ENCODE assay signal across 19 mouse cellular contexts in the genomic region with DNA sequence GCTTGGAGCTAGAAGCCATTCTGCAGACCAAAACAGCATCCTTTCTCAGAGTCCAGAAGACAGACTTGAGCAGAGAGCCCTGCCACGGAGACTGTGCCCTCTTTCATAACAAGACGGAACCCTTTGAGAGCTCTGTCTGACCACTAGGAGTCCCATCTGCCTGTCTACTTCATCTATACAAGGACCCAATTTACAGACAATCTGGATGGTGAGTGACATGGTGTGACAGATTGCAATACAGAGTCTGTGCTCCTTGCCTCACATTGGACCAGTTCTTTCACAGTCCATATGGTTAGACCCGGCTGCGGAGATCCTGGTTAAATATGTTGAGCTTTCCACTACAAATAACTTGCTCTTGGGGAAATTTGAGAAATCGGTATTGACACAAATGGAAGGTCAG.
A peak's percentile ranks its signal among the peaks of the same experiment; 100 is the strongest.
DNase-seq lines count a peak whose midpoint lies in the region; ATAC-seq and TF ChIP-seq lines count a peak whose summit lies in the region.
"Had no signal": no experiment of that assay in that cellular context is flagged by ENCODE, and none has a peak within 500 bp of the region (broad histone marks: within the 10 kb centered on the region; RNA-seq: fewer than 3 reads in every experiment).

No protein-coding gene starts in this region.

- WGBS in forebrain, postnatal 0 days = 52% methylated on average over 5 of the region's 5 CpGs
- WGBS in liver, embryonic 11.5 days = 83% methylated on average over 5 of the region's 5 CpGs

- H3K4me2 ChIP-seq in forebrain, postnatal 0 days (ENCODE audit: low read depth) = no peak overlapping the region
- H3K4me2 ChIP-seq in liver, embryonic 11.5 days = no peak overlapping the region
- H3K4me2 ChIP-seq: heart, embryonic 11.5 days; hindbrain, embryonic 15.5 days; limb, embryonic 13.5 days; midbrain, embryonic 11.5 days; neural tube, embryonic 13.5 days had no signal

- H3K36me3 ChIP-seq in ES-E14 (ENCODE audit: control insufficient read depth, insufficient read depth, low read length, poor library complexity, severe bottlenecking) = no peaks in the 10 kb centered on the region
- H3K36me3 ChIP-seq in forebrain, postnatal 0 days (ENCODE audit: insufficient read depth) = no peaks in the 10 kb centered on the region
- H3K36me3 ChIP-seq in liver, embryonic 11.5 days (ENCODE audit: control insufficient read depth, insufficient read depth, low read length) = no peaks in the 10 kb centered on the region
- H3K36me3 ChIP-seq: hindbrain, embryonic 15.5 days; limb, embryonic 13.5 days; neural tube, embryonic 13.5 days had no signal

- no peaks in the 10 kb centered on the region for H3K27me3 ChIP-seq in forebrain, postnatal 0 days (ENCODE audit: insufficient read depth, low read length)
- H3K27me3 ChIP-seq in liver, embryonic 11.5 days (replicated peaks; ENCODE audit: control insufficient read depth, insufficient read depth, low read length) = no peaks in the 10 kb centered on the region
- H3K27me3 ChIP-seq: hindbrain, embryonic 15.5 days; limb, embryonic 13.5 days; neural tube, embryonic 13.5 days had no signal

- TF ChIP-seq CTCF in forebrain, postnatal 0 days (IDR thresholded peaks at IDR 0.05; ENCODE audit: low read depth) = peak; percentile 43

- H3K27ac ChIP-seq in ES-E14 (ENCODE audit: insufficient read depth, low read depth, low read length, poor library complexity, severe bottlenecking) = 0 out of 2 replicates have a peak overlapping the region, but pooled peaks have one; percentile 7
- no peak overlapping the region for H3K27ac ChIP-seq in forebrain, postnatal 0 days (ENCODE audit: low read depth, low read length)
- no peak overlapping the region for H3K27ac ChIP-seq in liver, embryonic 11.5 days (ENCODE audit: low read depth, low read length)
- H3K27ac ChIP-seq: hindbrain, embryonic 15.5 days; kidney, postnatal 0 days; limb, embryonic 13.5 days; liver, embryonic 14.5 days; neural tube, embryonic 13.5 days had no signal

- DNase-seq in cerebellum, postnatal 10 days = peak; percentile 19 to 25
- DNase-seq in cerebellum, postnatal 25 days = no peak
- peak; percentile 13 for DNase-seq in layer of hippocampus, adult 11-12 months (ENCODE audit: low spot score)
- DNase-seq in layer of hippocampus, postnatal 25 days (ENCODE audit: extremely low spot score in 1 of 2, low spot score in 1 of 2) = no peak
- DNase-seq in ES-E14 (ENCODE audit: low read depth, low spot score) = no peak
- peak; percentile 36 for DNase-seq in forebrain, postnatal 0 days
- DNase-seq in kidney, adult 11 months = no peak
- DNase-seq in liver, embryonic 11.5 days (ENCODE audit: low spot score) = no peak
- DNase-seq: cerebellum, postnatal 36 days; heart, postnatal 36 days; thymus, postnatal 4 days had no signal

- no peaks in the 10 kb centered on the region for H3K4me1 ChIP-seq in ES-E14 (ENCODE audit: control insufficient read depth in 2 of 2, insufficient read depth in 2 of 2, low read length in 2 of 2, poor library complexity in 1 of 2)
- H3K4me1 ChIP-seq in forebrain, postnatal 0 days (ENCODE audit: insufficient read depth) = no peaks in the 10 kb centered on the region
- no peaks in the 10 kb centered on the region for H3K4me1 ChIP-seq in liver, embryonic 11.5 days (replicated peaks; ENCODE audit: control insufficient read depth, insufficient read depth, low read length)
- H3K4me1 ChIP-seq: hindbrain, embryonic 15.5 days; limb, embryonic 13.5 days; neural tube, embryonic 13.5 days had no signal

- H3K9me3 ChIP-seq in ES-E14 (ENCODE audit: control insufficient read depth, insufficient read depth, low read depth, low read length) = no peaks in the 10 kb centered on the region
- no peaks in the 10 kb centered on the region for H3K9me3 ChIP-seq in forebrain, postnatal 0 days (ENCODE audit: low read length)
- H3K9me3 ChIP-seq in liver, embryonic 11.5 days (ENCODE audit: control insufficient read depth, low read length) = no peaks in the 10 kb centered on the region
- H3K9me3 ChIP-seq: hindbrain, embryonic 15.5 days; limb, embryonic 13.5 days; neural tube, embryonic 13.5 days had no signal

- no peak overlapping the region for H3K9ac ChIP-seq in ES-E14 (ENCODE audit: insufficient read depth, low read depth, low read length, poor library complexity, severe bottlenecking)
- H3K9ac ChIP-seq in forebrain, postnatal 0 days = no peak overlapping the region
- H3K9ac ChIP-seq in liver, embryonic 11.5 days (ENCODE audit: low read depth, low read length) = no peak overlapping the region
- H3K9ac ChIP-seq: hindbrain, embryonic 15.5 days; limb, embryonic 13.5 days; liver, embryonic 14.5 days; neural tube, embryonic 13.5 days had no signal

- no peak overlapping the region for H3K4me3 ChIP-seq in ES-E14 (ENCODE audit: insufficient read depth in 1 of 2, low read depth in 1 of 2, low read length in 2 of 2, poor library complexity in 1 of 2, severe bottlenecking in 1 of 2)
- no peak overlapping the region for H3K4me3 ChIP-seq in forebrain, postnatal 0 days (ENCODE audit: low read depth, low read length)
- H3K4me3 ChIP-seq in liver, embryonic 11.5 days (ENCODE audit: low read depth, low read length) = no peak overlapping the region
- H3K4me3 ChIP-seq: hindbrain, embryonic 15.5 days; limb, embryonic 13.5 days; neural tube, embryonic 13.5 days had no signal

- in situ Hi-C loops in ES-E14 (cut with MboI; ENCODE audit: low sequenced_read_pairs in 2 of 2, unreplicated experiment in 2 of 2) = no loop called here

- peak; percentile 65 for ATAC-seq in forebrain, postnatal 0 days
- ATAC-seq in liver, embryonic 11.5 days (replicated peaks; ENCODE audit: low FRiP score) = no peak
- ATAC-seq: intestine, embryonic 16.5 days had no signal

TF ChIP-seq in ES-E14, 5 proteins besides CTCF, POLR2A, EP300 and RAD21:
- TF ChIP-seq ZC3H11A (IDR thresholded peaks at IDR 0.05; ENCODE audit: borderline replicate concordance, low read depth, low read length) = no peak
- no peak for TF ChIP-seq CHD2 (IDR thresholded peaks at IDR 0.05; ENCODE audit: low read depth, low read length)
- TF ChIP-seq ZNF384 (IDR thresholded peaks at IDR 0.05; ENCODE audit: low read depth, low read length) = no peak
- no peak for TF ChIP-seq MAFK (IDR thresholded peaks at IDR 0.05; ENCODE audit: insufficient read depth, low read depth, low read length)
- no peak for TF ChIP-seq HCFC1 (IDR thresholded peaks at IDR 0.05; ENCODE audit: borderline replicate concordance, insufficient read depth, low read length)

Comparison
In these comparisons a context has a peak if more than half of its experiments do, and no peak if none do; other contexts are left out.
1. DNase-seq: peak in cerebellum, postnatal 10 days (2 of 2), layer of hippocampus, adult 11-12 months (single experiment) and forebrain, postnatal 0 days (single experiment); none in cerebellum, postnatal 25 days (0 of 2), layer of hippocampus, postnatal 25 days (0 of 2), ES-E14 (single experiment), kidney, adult 11 months (single experiment) and liver, embryonic 11.5 days (single experiment).